ENCODE assay signal across 11 mouse cellular contexts in the genomic region with DNA sequence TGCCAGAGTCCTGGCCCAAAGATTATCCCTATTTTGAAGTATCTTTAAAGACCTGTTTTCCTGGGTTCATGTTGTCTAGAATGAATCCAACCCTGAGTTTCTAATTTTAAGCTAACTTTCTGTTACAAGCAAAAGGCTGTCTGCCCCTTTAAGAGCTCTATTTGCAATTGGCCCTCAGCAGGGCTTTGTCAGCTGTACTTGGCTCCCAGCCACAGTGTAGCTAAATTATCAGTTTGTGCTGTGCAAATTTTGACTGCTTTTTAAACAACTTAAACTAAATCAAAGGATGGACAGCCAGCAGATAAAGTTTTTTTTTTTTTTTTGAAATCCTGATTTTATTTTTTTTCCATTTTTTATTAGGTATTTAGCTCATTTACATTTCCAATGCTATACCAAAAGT. TPM values are rescaled to one million over a fixed set of nuclear protein-coding genes. Genes with fewer than 3 reads are reported as not detected.
"Had no signal": no experiment of that assay in that cellular context is flagged by ENCODE, and none has a peak within 500 bp of the region (broad histone marks: within the 10 kb centered on the region; RNA-seq: fewer than 3 reads in every experiment).

No protein-coding gene starts in this region.

RNA-seq across cellular contexts. Expression of a gene that starts 44.8 kb away (rescaled TPM):
- total RNA-seq: layer of hippocampus, postnatal 10 days; layer of hippocampus, postnatal 36 days; left cerebral cortex, postnatal 10 days; left cerebral cortex, postnatal 36 days had no signal
- polyA plus RNA-seq: kidney, embryonic 16.5 days; limb, embryonic 11.5 days; liver, embryonic 11.5 days; midbrain, embryonic 12.5 days; midbrain, embryonic 16.5 days; myocyte; neural tube, embryonic 13.5 days had no signal
